8 mouse cellular contexts compared by ENCODE assay signal in genomic region chr15:78844791-78845190, GRCm38 (mm10). TPM values are rescaled to one million over a fixed set of nuclear protein-coding genes. Genes with fewer than 3 reads are reported as not detected.
DNase-seq lines count a peak whose midpoint lies in the region; ATAC-seq lines count a peak whose summit lies in the region.

No protein-coding gene starts in this region.

- H3K4me1 ChIP-seq in forebrain, embryonic 10.5 days: peaks cover 77% of the 10 kb centered on the region
- H3K4me1 ChIP-seq in forebrain, embryonic 15.5 days: peaks cover 33% of the 10 kb centered on the region
- H3K4me1 ChIP-seq in heart, embryonic 16.5 days (ENCODE audit: control insufficient read depth, insufficient read depth, low read length): peaks cover 20% of the 10 kb centered on the region
- H3K4me1 ChIP-seq in midbrain, embryonic 16.5 days (ENCODE audit: control insufficient read depth, insufficient read depth, low read length): peaks cover 18% of the 10 kb centered on the region

- no peak for ATAC-seq in forebrain, embryonic 15.5 days (replicated peaks)
- no peak for ATAC-seq in heart, embryonic 16.5 days (replicated peaks; ENCODE audit: extremely low read depth, insufficient read depth, low FRiP score)
- no peak for ATAC-seq in midbrain, embryonic 16.5 days

- no peak overlapping the region for H3K9ac ChIP-seq in forebrain, embryonic 15.5 days (replicated peaks)
- H3K9ac ChIP-seq in heart, embryonic 16.5 days (ENCODE audit: low read length): peak overlapping the region; percentile 85
- H3K9ac ChIP-seq in midbrain, embryonic 16.5 days (ENCODE audit: low read depth, low read length): no peak overlapping the region

- 47% methylated on average over 9 of the region's 9 CpGs for WGBS in forebrain, embryonic 10.5 days
- 42% methylated on average over 9 of the region's 9 CpGs for WGBS in forebrain, embryonic 15.5 days
- 24% methylated on average over 9 of the region's 9 CpGs for WGBS in heart, embryonic 16.5 days
- 39% methylated on average over 9 of the region's 9 CpGs for WGBS in midbrain, embryonic 16.5 days

- no peak for DNase-seq in forebrain, embryonic 10.5 days (ENCODE audit: extremely low spot score, low spot score)
- peak; percentile 92 for DNase-seq in adrenal gland, postnatal 14 days
- peak; percentile 79 for DNase-seq in kidney, postnatal 14 days
- no peak for DNase-seq in thymus, postnatal 36 days
- no peak for DNase-seq in left cerebral cortex, postnatal 36 days (ENCODE audit: low spot score in 2 of 2)

- H3K27me3 ChIP-seq in forebrain, embryonic 10.5 days (ENCODE audit: poor library complexity, severe bottlenecking): peaks cover 82% of the 10 kb centered on the region
- peaks cover 26% of the 10 kb centered on the region for H3K27me3 ChIP-seq in forebrain, embryonic 15.5 days
- H3K27me3 ChIP-seq in heart, embryonic 16.5 days (ENCODE audit: control insufficient read depth, insufficient read depth, low read length): no peaks in the 10 kb centered on the region
- peaks cover 22% of the 10 kb centered on the region for H3K27me3 ChIP-seq in midbrain, embryonic 16.5 days (ENCODE audit: control insufficient read depth, insufficient read depth, low read depth, low read length)

- H3K4me3 ChIP-seq in forebrain, embryonic 10.5 days: 0 out of 2 replicates have a peak overlapping the region, but pooled peaks have one; percentile 60
- H3K4me3 ChIP-seq in forebrain, embryonic 15.5 days: no peak overlapping the region
- peak overlapping the region; percentile 67 for H3K4me3 ChIP-seq in heart, embryonic 16.5 days (ENCODE audit: low read length)
- H3K4me3 ChIP-seq in midbrain, embryonic 16.5 days (ENCODE audit: low read depth, low read length): no peak overlapping the region; the same call in 1 of the 2 replicates

- no peaks in the 10 kb centered on the region for H3K9me3 ChIP-seq in forebrain, embryonic 10.5 days
- no peaks in the 10 kb centered on the region for H3K9me3 ChIP-seq in forebrain, embryonic 15.5 days
- H3K9me3 ChIP-seq in heart, embryonic 16.5 days (replicated peaks; ENCODE audit: control insufficient read depth, low read length): no peaks in the 10 kb centered on the region
- no peaks in the 10 kb centered on the region for H3K9me3 ChIP-seq in midbrain, embryonic 16.5 days (replicated peaks; ENCODE audit: control insufficient read depth, low read length, poor library complexity, severe bottlenecking)

- intact Hi-C loops in left cerebral cortex, postnatal 36 days (cut with DNase I): no loop called here

- no peak overlapping the region for H3K4me2 ChIP-seq in forebrain, embryonic 15.5 days (replicated peaks)
- H3K4me2 ChIP-seq in heart, embryonic 16.5 days (ENCODE audit: low read depth, low read length): peak overlapping the region; percentile 71
- peak overlapping the region; percentile 76 for H3K4me2 ChIP-seq in midbrain, embryonic 16.5 days (ENCODE audit: low read length)

- H3K27ac ChIP-seq in forebrain, embryonic 10.5 days: peak overlapping the region; percentile 54; the same call in 1 of the 2 replicates
- no peak overlapping the region for H3K27ac ChIP-seq in forebrain, embryonic 15.5 days (replicated peaks)
- peak overlapping the region; percentile 94 for H3K27ac ChIP-seq in heart, embryonic 16.5 days (ENCODE audit: low read length)
- H3K27ac ChIP-seq in midbrain, embryonic 16.5 days (ENCODE audit: low read length): no peak overlapping the region

- H3K36me3 ChIP-seq in forebrain, embryonic 10.5 days (replicated peaks): no peaks in the 10 kb centered on the region
- no peaks in the 10 kb centered on the region for H3K36me3 ChIP-seq in forebrain, embryonic 15.5 days
- no peaks in the 10 kb centered on the region for H3K36me3 ChIP-seq in heart, embryonic 16.5 days (ENCODE audit: control insufficient read depth, insufficient read depth)
- H3K36me3 ChIP-seq in midbrain, embryonic 16.5 days (ENCODE audit: control insufficient read depth, insufficient read depth, low read length): no peaks in the 10 kb centered on the region

RNA-seq across cellular contexts. Expression of gene Cdc42ep1, which starts 2.4 kb away (rescaled TPM):
- polyA plus RNA-seq in forebrain, embryonic 10.5 days (2016; fragmentation: Nextera tagmentation; extraction: Ambion mirVana): 12.6 and 12.7 TPM in 2 replicates
- polyA plus RNA-seq in forebrain, embryonic 15.5 days (2015; fragmentation: Nextera tagmentation; extraction: Ambion mirVana): 7.6 and 9.0 TPM in 2 replicates
- total RNA-seq in adrenal gland, postnatal 14 days (2021): 44.5 and 45.1 TPM in 2 replicates
- polyA plus RNA-seq in heart, embryonic 16.5 days (2015; fragmentation: Nextera tagmentation; extraction: Ambion mirVana): 29.4 and 38.7 TPM in 2 replicates
- polyA plus RNA-seq in midbrain, embryonic 16.5 days (2015; fragmentation: Nextera tagmentation; extraction: Ambion mirVana): 11.4 and 13.6 TPM in 2 replicates
- total RNA-seq in left cerebral cortex, postnatal 36 days (2021): 10 to 100 TPM; 14.4 to 16.5 TPM

RNA-seq across cellular contexts. Expression of gene Lgals2, which starts 10.5 kb away (rescaled TPM):
- not detected in 2 replicates for polyA plus RNA-seq in forebrain, embryonic 10.5 days (2016; fragmentation: Nextera tagmentation; extraction: Ambion mirVana)
- polyA plus RNA-seq in forebrain, embryonic 15.5 days (2015; fragmentation: Nextera tagmentation; extraction: Ambion mirVana): not detected in 2 replicates
- total RNA-seq in adrenal gland, postnatal 14 days (2021): 0.85 TPM in 1 of 2 replicates, not detected in the other
- 2.2 TPM in 1 of 2 replicates, not detected in the other for polyA plus RNA-seq in heart, embryonic 16.5 days (2015; fragmentation: Nextera tagmentation; extraction: Ambion mirVana)
- polyA plus RNA-seq in midbrain, embryonic 16.5 days (2015; fragmentation: Nextera tagmentation; extraction: Ambion mirVana): not detected in 2 replicates
- total RNA-seq in left cerebral cortex, postnatal 36 days (2021): not detected

RNA-seq across cellular contexts. Expression of gene Gga1, which starts 32.2 kb away (rescaled TPM):
- 46.8 and 52.6 TPM in 2 replicates for polyA plus RNA-seq in forebrain, embryonic 10.5 days (2016; fragmentation: Nextera tagmentation; extraction: Ambion mirVana)
- 60.3 and 62.0 TPM in 2 replicates for polyA plus RNA-seq in forebrain, embryonic 15.5 days (2015; fragmentation: Nextera tagmentation; extraction: Ambion mirVana)
- total RNA-seq in adrenal gland, postnatal 14 days (2021): 51.7 and 52.0 TPM in 2 replicates
- 44.9 and 48.9 TPM in 2 replicates for polyA plus RNA-seq in heart, embryonic 16.5 days (2015; fragmentation: Nextera tagmentation; extraction: Ambion mirVana)
- polyA plus RNA-seq in midbrain, embryonic 16.5 days (2015; fragmentation: Nextera tagmentation; extraction: Ambion mirVana): 46.0 and 46.5 TPM in 2 replicates
- total RNA-seq in left cerebral cortex, postnatal 36 days (2021): 10 to 100 TPM; 57.6 to 65.0 TPM

RNA-seq across cellular contexts. Expression of gene Card10, which starts 41.9 kb away (rescaled TPM):
- polyA plus RNA-seq in forebrain, embryonic 10.5 days (2016; fragmentation: Nextera tagmentation; extraction: Ambion mirVana): 2.4 and 2.6 TPM in 2 replicates
- polyA plus RNA-seq in forebrain, embryonic 15.5 days (2015; fragmentation: Nextera tagmentation; extraction: Ambion mirVana): 1.3 and 1.7 TPM in 2 replicates
- 10.6 and 12.7 TPM in 2 replicates for total RNA-seq in adrenal gland, postnatal 14 days (2021)
- 6.3 and 7.4 TPM in 2 replicates for polyA plus RNA-seq in heart, embryonic 16.5 days (2015; fragmentation: Nextera tagmentation; extraction: Ambion mirVana)
- 1.8 and 2.2 TPM in 2 replicates for polyA plus RNA-seq in midbrain, embryonic 16.5 days (2015; fragmentation: Nextera tagmentation; extraction: Ambion mirVana)
- total RNA-seq in left cerebral cortex, postnatal 36 days (2021): 1 to 10 TPM; 3.6 to 4.3 TPM

RNA-seq across cellular contexts. Expression of gene Gm49510, which starts 54.7 kb away (rescaled TPM):
- polyA plus RNA-seq in forebrain, embryonic 10.5 days (2016; fragmentation: Nextera tagmentation; extraction: Ambion mirVana): 0.23 and 0.35 TPM in 2 replicates
- not detected in 2 replicates for polyA plus RNA-seq in forebrain, embryonic 15.5 days (2015; fragmentation: Nextera tagmentation; extraction: Ambion mirVana)
- not detected in 2 replicates for total RNA-seq in adrenal gland, postnatal 14 days (2021)
- polyA plus RNA-seq in heart, embryonic 16.5 days (2015; fragmentation: Nextera tagmentation; extraction: Ambion mirVana): 0.20 and 0.41 TPM in 2 replicates
- not detected in 2 replicates for polyA plus RNA-seq in midbrain, embryonic 16.5 days (2015; fragmentation: Nextera tagmentation; extraction: Ambion mirVana)
- under 1 TPM in 1 of 2 experiments, not detected in 1; 0.97 TPM for total RNA-seq in left cerebral cortex, postnatal 36 days (2021)

Comparison
In these comparisons a context has a peak if more than half of its experiments do, and no peak if none do; other contexts are left out.
1. H3K27ac ChIP-seq: peak in forebrain, embryonic 10.5 days (single experiment) and heart, embryonic 16.5 days (single experiment); none in forebrain, embryonic 15.5 days (single experiment) and midbrain, embryonic 16.5 days (single experiment).
2. H3K4me3 ChIP-seq: peak in forebrain, embryonic 10.5 days (single experiment) and heart, embryonic 16.5 days (single experiment); none in forebrain, embryonic 15.5 days (single experiment) and midbrain, embryonic 16.5 days (single experiment).
3. DNase-seq: peak in adrenal gland, postnatal 14 days (single experiment) and kidney, postnatal 14 days (single experiment); none in forebrain, embryonic 10.5 days (single experiment), thymus, postnatal 36 days (0 of 2) and left cerebral cortex, postnatal 36 days (0 of 2).